Mouse (Mus musculus): ENCODE measurements around the gene Casz1. TPM values are rescaled to one million over a fixed set of nuclear protein-coding genes. Genes with fewer than 3 reads are reported as not detected.

Gene Casz1
- polyA plus RNA-seq, 1 experiment from 2014 or later, result 5.6 TPM

GRCm38 (mm10) chr4:148805811-148806747, 1.9 kb downstream of the Casz1 start:
- no peaks in the 10 kb centered on the region for H3K9me3 ChIP-seq (ENCODE audit: control insufficient read depth)
- no peaks in the 10 kb centered on the region for H3K36me3 ChIP-seq (ENCODE audit: control insufficient read depth, insufficient read depth)
- peak overlapping the region; percentile 91 for H3K4me2 ChIP-seq (replicated peaks; ENCODE audit: low read depth)
- H3K27ac ChIP-seq (ENCODE audit: low read depth, low read length), result no peak overlapping the region
- H3K9ac ChIP-seq (ENCODE audit: low read depth, low read length), result peak overlapping the region; percentile 38
- no peak for ATAC-seq
- H3K4me1 ChIP-seq (replicated peaks; ENCODE audit: control insufficient read depth, insufficient read depth, low read length), result no peaks in the 10 kb centered on the region
- peaks cover 72% of the 10 kb centered on the region for H3K27me3 ChIP-seq (replicated peaks; ENCODE audit: control insufficient read depth, insufficient read depth, low read length)
- 1% methylated on average over 62 of the region's 64 CpGs for WGBS
- H3K4me3 ChIP-seq (ENCODE audit: low read depth, low read length), result peak overlapping the region; percentile 53
- TF ChIP-seq CTCF (IDR thresholded peaks at IDR 0.05; ENCODE audit: low read depth), result no peak

- Histone ChIP-seq H3K4me3 (ENCODE audit: low read depth, low read length) (peak overlapping the region; percentile 53), H3K9ac (ENCODE audit: low read depth, low read length) (no peak overlapping the region), H3K36me3 (ENCODE audit: control insufficient read depth, insufficient read depth) (no peaks in the 10 kb centered on the region), H3K4me1 (replicated peaks; ENCODE audit: control insufficient read depth, insufficient read depth, low read length) (no peaks in the 10 kb centered on the region), H3K27ac (ENCODE audit: low read depth, low read length) (no peak overlapping the region), H3K9me3 (ENCODE audit: control insufficient read depth) (no peaks in the 10 kb centered on the region), H3K4me2 (replicated peaks; ENCODE audit: low read depth) (peak overlapping the region; percentile 91), H3K27me3 (replicated peaks; ENCODE audit: control insufficient read depth, insufficient read depth, low read length) (peaks cover 70% of the 10 kb centered on the region)
- WGBS, result 0% methylated on average over 12 of the region's 26 CpGs
- TF ChIP-seq CTCF (IDR thresholded peaks at IDR 0.05; ENCODE audit: low read depth), result peak; percentile 55
- no peak for ATAC-seq
These were observed 2.6 kb downstream of the Casz1 start for GRCm38 (mm10) chr4:148806836-148807235.

- no peak for ATAC-seq
- peak overlapping the region; percentile 91 for H3K4me2 ChIP-seq (replicated peaks; ENCODE audit: low read depth)
- WGBS, result 6% methylated on average over 9 of the region's 9 CpGs
- no peak for TF ChIP-seq CTCF (IDR thresholded peaks at IDR 0.05; ENCODE audit: low read depth)
- no peaks in the 10 kb centered on the region for H3K9me3 ChIP-seq (ENCODE audit: control insufficient read depth)
- peaks cover 69% of the 10 kb centered on the region for H3K27me3 ChIP-seq (replicated peaks; ENCODE audit: control insufficient read depth, insufficient read depth, low read length)
- no peaks in the 10 kb centered on the region for H3K4me1 ChIP-seq (replicated peaks; ENCODE audit: control insufficient read depth, insufficient read depth, low read length)
- no peak overlapping the region for H3K27ac ChIP-seq (ENCODE audit: low read depth, low read length)
- peak overlapping the region; percentile 53 for H3K4me3 ChIP-seq (ENCODE audit: low read depth, low read length)
- H3K9ac ChIP-seq (ENCODE audit: low read depth, low read length), result no peak overlapping the region
- no peaks in the 10 kb centered on the region for H3K36me3 ChIP-seq (ENCODE audit: control insufficient read depth, insufficient read depth)
These were observed 3.2 kb downstream of the Casz1 start for GRCm38 (mm10) chr4:148807397-148807796.

- WGBS, result 8% methylated on average over 2 of the region's 2 CpGs
- Histone ChIP-seq H3K36me3 (ENCODE audit: control insufficient read depth, insufficient read depth) (no peaks in the 10 kb centered on the region), H3K27ac (ENCODE audit: low read depth, low read length) (no peak overlapping the region), H3K27me3 (replicated peaks; ENCODE audit: control insufficient read depth, insufficient read depth, low read length) (peaks cover 67% of the 10 kb centered on the region), H3K9ac (ENCODE audit: low read depth, low read length) (no peak overlapping the region), H3K4me2 (replicated peaks; ENCODE audit: low read depth) (no peak overlapping the region), H3K9me3 (ENCODE audit: control insufficient read depth) (no peaks in the 10 kb centered on the region), H3K4me3 (ENCODE audit: low read depth, low read length) (no peak overlapping the region), H3K4me1 (replicated peaks; ENCODE audit: control insufficient read depth, insufficient read depth, low read length) (no peaks in the 10 kb centered on the region)
- no peak for TF ChIP-seq CTCF (IDR thresholded peaks at IDR 0.05; ENCODE audit: low read depth)
- ATAC-seq, result no peak
These were observed 4.6 kb downstream of the Casz1 start for GRCm38 (mm10) chr4:148808839-148809238.

GRCm38 (mm10) chr4:148810706-148811105, 6.5 kb downstream of the Casz1 start:
- Histone ChIP-seq H3K4me2 (replicated peaks; ENCODE audit: low read depth) (no peak overlapping the region), H3K36me3 (ENCODE audit: control insufficient read depth, insufficient read depth) (no peaks in the 10 kb centered on the region), H3K27ac (ENCODE audit: low read depth, low read length) (no peak overlapping the region), H3K4me1 (replicated peaks; ENCODE audit: control insufficient read depth, insufficient read depth, low read length) (no peaks in the 10 kb centered on the region), H3K27me3 (replicated peaks; ENCODE audit: control insufficient read depth, insufficient read depth, low read length) (peaks cover 51% of the 10 kb centered on the region), H3K9me3 (ENCODE audit: control insufficient read depth) (no peaks in the 10 kb centered on the region), H3K9ac (ENCODE audit: low read depth, low read length) (no peak overlapping the region), H3K4me3 (ENCODE audit: low read depth, low read length) (no peak overlapping the region)
- 81% methylated on average over 9 of the region's 9 CpGs for WGBS
- TF ChIP-seq CTCF (IDR thresholded peaks at IDR 0.05; ENCODE audit: low read depth), result no peak
- no peak for ATAC-seq

GRCm38 (mm10) chr4:148811940-148812339, 7.7 kb downstream of the Casz1 start:
- no peaks in the 10 kb centered on the region for H3K9me3 ChIP-seq (ENCODE audit: control insufficient read depth)
- ATAC-seq, result no peak
- H3K27me3 ChIP-seq (replicated peaks; ENCODE audit: control insufficient read depth, insufficient read depth, low read length), result peaks cover 49% of the 10 kb centered on the region
- no peak overlapping the region for H3K9ac ChIP-seq (ENCODE audit: low read depth, low read length)
- H3K4me1 ChIP-seq (replicated peaks; ENCODE audit: control insufficient read depth, insufficient read depth, low read length), result no peaks in the 10 kb centered on the region
- WGBS, result 35% methylated on average over 6 of the region's 10 CpGs
- peak; percentile 71 for TF ChIP-seq CTCF (IDR thresholded peaks at IDR 0.05; ENCODE audit: low read depth)
- no peak overlapping the region for H3K4me3 ChIP-seq (ENCODE audit: low read depth, low read length)
- 0 out of 2 replicates have a peak overlapping the region, but pooled peaks have one; percentile 3 for H3K4me2 ChIP-seq (replicated peaks; ENCODE audit: low read depth)
- H3K36me3 ChIP-seq (ENCODE audit: control insufficient read depth, insufficient read depth), result no peaks in the 10 kb centered on the region
- no peak overlapping the region for H3K27ac ChIP-seq (ENCODE audit: low read depth, low read length)

Data from intestine, postnatal 0 days (tissue).